Mouse (Mus musculus) neural tube, embryonic 14.5 days (tissue): ENCODE results near the gene Nfix. TPM values are rescaled to one million over a fixed set of nuclear protein-coding genes. Genes with fewer than 3 reads are reported as not detected.
A peak's percentile ranks its signal among the peaks of the same experiment; 100 is the strongest.

ENCODE experiments used
- ATAC-seq: fragments of 200-750 bp; cut with Nextera tagmentation; 2 replicates; pipeline ENCODE4 v1.8.0; 2017; ENCODE audit warnings: low read depth, mild to moderate bottlenecking, moderate TSS enrichment, moderate library complexity
- H3K27ac ChIP-seq: fragments of 300-500 bp; sonication (generic); 2 replicates; pipeline ENCODE4 v1.5.1; 2014; ENCODE audit warnings: low read depth, mild to moderate bottlenecking, control low read depth, low read length, moderate library complexity, mixed read lengths
- H3K27me3 ChIP-seq: fragments of 300-500 bp; sonication (generic); 2 replicates; pipeline ENCODE4 v1.6.1; 2014; ENCODE audit warnings: low read length; ENCODE audit not compliant: control insufficient read depth, insufficient read depth
- H3K36me3 ChIP-seq: fragments of 300-500 bp; sonication (generic); 2 replicates; pipeline ENCODE4 v1.6.1; 2014; ENCODE audit warnings: low read length, mixed read lengths; ENCODE audit not compliant: control insufficient read depth, insufficient read depth
- H3K4me1 ChIP-seq: fragments of 300-500 bp; sonication (generic); 2 replicates; pipeline ENCODE4 v1.6.1; 2014; ENCODE audit warnings: low read length; ENCODE audit not compliant: control insufficient read depth, insufficient read depth
- H3K4me2 ChIP-seq: fragments of 300-500 bp; sonication (generic); 2 replicates; pipeline ENCODE4 v1.6.1; 2014; ENCODE audit warnings: mild to moderate bottlenecking, low read depth, low read length, control low read depth
- H3K4me3 ChIP-seq: fragments of 300-500 bp; sonication (generic); 2 replicates; pipeline ENCODE4 v1.5.1; 2014; ENCODE audit warnings: low read depth, low read length, control low read depth, mixed read lengths
- H3K9ac ChIP-seq: fragments of 300-500 bp; sonication (generic); replicated peaks from 2 replicates; pipeline ENCODE4 v1.6.1; 2014; ENCODE audit warnings: low read depth, mild to moderate bottlenecking, control low read depth, low read length, mixed read lengths
- H3K9me3 ChIP-seq: fragments of 300-500 bp; sonication (generic); 2 replicates; pipeline ENCODE4 v1.6.1; 2016; ENCODE audit warnings: low read length; ENCODE audit not compliant: control insufficient read depth
- WGBS: fragments of 180-500 bp; shearing (Covaris S2); extraction: QIAGEN DNeasy Blood & Tissue Kit; methylation state at CpG from one replicate; pipeline ENCODE4 v1.1.7; 2014; 5-methylcytosine and 5-hydroxymethylcytosine counted together
- polyA plus RNA-seq: library from polyadenylated mRNA; unstranded; fragments of >200 nt; fragmentation: Nextera tagmentation; extraction: Ambion mirVana; gene quantifications from 2 replicates; pipeline ENCODE4 v1.2.1, GENCODE M21; 2014

Gene Nfix
- polyA plus RNA-seq, 1 experiment from 2014 or later: 91.5 TPM

GRCm38 (mm10) chr8:84708774-84709475 lies 91.2 kb downstream of the Nfix start:
- 8% methylated on average over 12 of the region's 12 CpGs for WGBS
- peaks cover 9% of the 10 kb centered on the region; the same call in 1 of the 2 replicates for H3K27me3 ChIP-seq
- no peak overlapping the region for H3K4me2 ChIP-seq
- no peaks in the 10 kb centered on the region for H3K9me3 ChIP-seq
- H3K27ac ChIP-seq: peak overlapping the region; percentile 71
- H3K4me1 ChIP-seq: peaks cover 35% of the 10 kb centered on the region
- no peak overlapping the region for H3K9ac ChIP-seq
- H3K36me3 ChIP-seq: no peaks in the 10 kb centered on the region
- ATAC-seq: peak; percentile 76
- no peak overlapping the region for H3K4me3 ChIP-seq

GRCm38 (mm10) chr8:84708071-84708541 lies 92.0 kb downstream of the Nfix start:
- H3K4me3 ChIP-seq: no peak overlapping the region
- peak overlapping the region; percentile 63 for H3K27ac ChIP-seq
- ATAC-seq: no peak
- no peaks in the 10 kb centered on the region for H3K36me3 ChIP-seq
- H3K4me2 ChIP-seq: peak overlapping the region; percentile 34; the same call in 1 of the 2 replicates
- H3K9ac ChIP-seq: no peak overlapping the region
- peaks cover 27% of the 10 kb centered on the region for H3K4me1 ChIP-seq
- H3K27me3 ChIP-seq: peaks cover 15% of the 10 kb centered on the region
- H3K9me3 ChIP-seq: no peaks in the 10 kb centered on the region
- WGBS: 5% methylated on average over 15 of the region's 15 CpGs

GRCm38 (mm10) chr8:84707267-84707883 lies 92.8 kb downstream of the Nfix start:
- Histone ChIP-seq H3K27ac (peak overlapping the region; percentile 63), H3K4me3 (peak overlapping the region; percentile 12; the same call in 1 of the 2 replicates), H3K27me3 (peaks cover 22% of the 10 kb centered on the region), H3K4me1 (peaks cover 27% of the 10 kb centered on the region), H3K9ac (no peak overlapping the region), H3K36me3 (no peaks in the 10 kb centered on the region), H3K9me3 (no peaks in the 10 kb centered on the region), H3K4me2 (peak overlapping the region; percentile 34; the same call in 1 of the 2 replicates)
- 8% methylated on average over 20 of the region's 22 CpGs for WGBS
- no peak for ATAC-seq

- H3K4me2 ChIP-seq: peak overlapping the region; percentile 34
- H3K9me3 ChIP-seq: no peaks in the 10 kb centered on the region
- H3K9ac ChIP-seq: peak overlapping the region; percentile 44
- ATAC-seq: no peak
- peaks cover 27% of the 10 kb centered on the region for H3K4me1 ChIP-seq
- no peaks in the 10 kb centered on the region for H3K36me3 ChIP-seq
- H3K27ac ChIP-seq: peak overlapping the region; percentile 63
- 4% methylated on average over 45 of the region's 45 CpGs for WGBS
- peaks cover 26% of the 10 kb centered on the region for H3K27me3 ChIP-seq
- peak overlapping the region; percentile 12; the same call in 1 of the 2 replicates for H3K4me3 ChIP-seq
Observed at GRCm38 (mm10) chr8:84706610-84707266, 93.4 kb downstream of the Nfix start.

- H3K4me2 ChIP-seq: peak overlapping the region; percentile 40; the same call in 1 of the 2 replicates
- H3K4me1 ChIP-seq: peaks cover 27% of the 10 kb centered on the region
- ATAC-seq: no peak
- 0 out of 2 replicates have a peak overlapping the region, but pooled peaks have one; percentile 37 for H3K9ac ChIP-seq
- no peaks in the 10 kb centered on the region for H3K36me3 ChIP-seq
- peak overlapping the region; percentile 17; the same call in 1 of the 2 replicates for H3K4me3 ChIP-seq
- 2% methylated on average over 12 of the region's 12 CpGs for WGBS
- no peaks in the 10 kb centered on the region for H3K9me3 ChIP-seq
- H3K27me3 ChIP-seq: peaks cover 31% of the 10 kb centered on the region
- H3K27ac ChIP-seq: peak overlapping the region; percentile 77
Observed at GRCm38 (mm10) chr8:84705960-84706359, 94.2 kb downstream of the Nfix start.

- Histone ChIP-seq H3K9ac (0 out of 2 replicates have a peak overlapping the region, but pooled peaks have one; percentile 37), H3K4me3 (peak overlapping the region; percentile 17; the same call in 1 of the 2 replicates), H3K27ac (peak overlapping the region; percentile 77), H3K27me3 (peaks cover 31% of the 10 kb centered on the region), H3K4me1 (peaks cover 26% of the 10 kb centered on the region), H3K36me3 (no peaks in the 10 kb centered on the region), H3K4me2 (peak overlapping the region; percentile 40), H3K9me3 (no peaks in the 10 kb centered on the region)
- ATAC-seq: no peak
- WGBS: under 1% methylated on average over 59 of the region's 61 CpGs
Observed at GRCm38 (mm10) chr8:84704867-84705831, 95.0 kb downstream of the Nfix start.

- H3K4me1 ChIP-seq: peaks cover 19% of the 10 kb centered on the region
- no peaks in the 10 kb centered on the region for H3K9me3 ChIP-seq
- peak overlapping the region; percentile 20; the same call in 1 of the 2 replicates for H3K4me2 ChIP-seq
- no peak for ATAC-seq
- WGBS: 3% methylated on average over 16 of the region's 16 CpGs
- H3K27me3 ChIP-seq: peaks cover 31% of the 10 kb centered on the region
- 0 out of 2 replicates have a peak overlapping the region, but pooled peaks have one; percentile 25 for H3K9ac ChIP-seq
- H3K36me3 ChIP-seq: 0 out of 2 replicates have a peak, but pooled peaks cover under 1% of the 10 kb centered on the region
- peak overlapping the region; percentile 50; the same call in 1 of the 2 replicates for H3K27ac ChIP-seq
- H3K4me3 ChIP-seq: no peak overlapping the region
Observed at GRCm38 (mm10) chr8:84704356-84704755, 95.8 kb downstream of the Nfix start.
